In the genomic region with DNA sequence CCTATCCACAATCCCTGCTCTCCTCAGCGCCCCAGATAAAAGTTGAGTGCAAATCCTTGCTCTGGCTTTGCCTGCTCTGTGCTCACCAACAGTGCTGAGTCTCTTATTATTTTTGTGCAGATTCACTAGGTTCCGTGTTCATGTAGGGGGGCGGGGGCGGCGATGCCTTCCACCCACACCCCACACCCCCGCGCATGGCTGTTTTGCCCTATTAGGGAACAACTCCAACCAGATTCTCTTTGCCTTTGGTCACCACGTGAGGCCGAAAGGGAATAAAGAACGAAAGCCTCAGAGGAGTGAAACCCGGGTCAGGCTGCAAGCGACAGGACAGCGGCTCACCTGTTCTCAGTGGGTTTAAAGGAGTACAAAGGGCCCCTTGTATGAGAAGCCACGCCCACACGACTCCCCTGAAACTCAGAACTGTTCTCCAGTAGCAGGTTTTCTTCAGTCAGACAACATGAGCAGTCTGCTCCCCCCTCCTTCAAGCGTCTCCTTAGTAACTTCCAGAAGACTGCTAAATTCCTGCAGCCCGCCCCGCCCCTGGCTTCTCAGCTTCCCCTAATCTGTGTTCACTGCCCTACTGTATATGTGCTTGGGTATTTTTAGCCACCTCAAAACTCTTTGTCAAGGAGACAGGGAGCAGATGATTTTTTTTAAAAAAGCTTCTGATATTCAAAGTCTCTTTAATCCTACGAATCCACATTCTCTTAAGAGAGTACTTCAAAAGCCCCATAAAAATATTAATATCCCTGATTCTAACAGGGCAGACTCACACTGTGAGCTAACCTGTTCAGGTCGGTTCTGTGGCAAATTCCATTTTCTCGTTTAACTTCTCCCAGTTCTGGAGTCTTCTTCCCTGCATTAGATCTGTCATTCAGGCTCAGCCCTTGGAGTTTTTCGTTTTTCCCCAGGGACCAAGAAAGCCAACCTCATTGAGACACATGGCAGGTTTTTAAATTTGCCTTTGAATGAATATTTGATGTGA, we compare ENCODE assay signal across 7 mouse cellular contexts.
A peak's percentile ranks its signal among the peaks of the same experiment; 100 is the strongest.
DNase-seq lines count a peak whose midpoint lies in the region; ATAC-seq lines count a peak whose summit lies in the region.

No protein-coding gene starts in this region.

- ATAC-seq in embryonic facial prominence, embryonic 12.5 days (ENCODE audit: insufficient number of reproducible peaks, insufficient read depth, low FRiP score, low TSS enrichment), result peak; percentile 93
- peak; percentile 65 for ATAC-seq in heart, embryonic 13.5 days (ENCODE audit: extremely low read depth, insufficient number of reproducible peaks, low FRiP score, low TSS enrichment)
- peak; percentile 89 for ATAC-seq in kidney, embryonic 15.5 days (replicated peaks; ENCODE audit: low FRiP score)
- peak; percentile 94 for ATAC-seq in lung, embryonic 15.5 days (ENCODE audit: borderline replicate concordance, extremely low read depth, low FRiP score, low TSS enrichment)

- DNase-seq in adrenal gland, postnatal 25 days, result peak; percentile 36
- DNase-seq in ovary, postnatal 10 days (ENCODE audit: low spot score), result peak; percentile 34
- DNase-seq in yolk sac, embryonic 10.5 days (ENCODE audit: low spot score), result peak; percentile 41

- H3K9me3 ChIP-seq in embryonic facial prominence, embryonic 12.5 days, result no peaks in the 10 kb centered on the region
- H3K9me3 ChIP-seq in heart, embryonic 13.5 days, result peaks cover 8% of the 10 kb centered on the region
- peaks cover 8% of the 10 kb centered on the region for H3K9me3 ChIP-seq in kidney, embryonic 15.5 days (replicated peaks)
- H3K9me3 ChIP-seq in lung, embryonic 15.5 days, result no peaks in the 10 kb centered on the region; the same call in 1 of the 2 replicates

- no peaks in the 10 kb centered on the region for H3K36me3 ChIP-seq in embryonic facial prominence, embryonic 12.5 days
- no peaks in the 10 kb centered on the region for H3K36me3 ChIP-seq in heart, embryonic 13.5 days
- no peaks in the 10 kb centered on the region for H3K36me3 ChIP-seq in kidney, embryonic 15.5 days
- no peaks in the 10 kb centered on the region for H3K36me3 ChIP-seq in lung, embryonic 15.5 days

- peak overlapping the region; percentile 33 for H3K4me3 ChIP-seq in embryonic facial prominence, embryonic 12.5 days
- H3K4me3 ChIP-seq in heart, embryonic 13.5 days, result peak overlapping the region; percentile 52
- H3K4me3 ChIP-seq in kidney, embryonic 15.5 days (replicated peaks), result peak overlapping the region; percentile 29
- peak overlapping the region; percentile 34 for H3K4me3 ChIP-seq in lung, embryonic 15.5 days

- H3K27me3 ChIP-seq in embryonic facial prominence, embryonic 12.5 days, result no peaks in the 10 kb centered on the region
- no peaks in the 10 kb centered on the region for H3K27me3 ChIP-seq in heart, embryonic 13.5 days (replicated peaks)
- no peaks in the 10 kb centered on the region for H3K27me3 ChIP-seq in kidney, embryonic 15.5 days
- H3K27me3 ChIP-seq in lung, embryonic 15.5 days, result no peaks in the 10 kb centered on the region

- peaks cover 19% of the 10 kb centered on the region for H3K4me1 ChIP-seq in embryonic facial prominence, embryonic 12.5 days
- H3K4me1 ChIP-seq in heart, embryonic 13.5 days, result peaks cover 32% of the 10 kb centered on the region
- peaks cover 34% of the 10 kb centered on the region for H3K4me1 ChIP-seq in kidney, embryonic 15.5 days
- H3K4me1 ChIP-seq in lung, embryonic 15.5 days, result peaks cover 19% of the 10 kb centered on the region

- WGBS in embryonic facial prominence, embryonic 12.5 days, result 7% methylated on average over 22 of the region's 22 CpGs
- WGBS in heart, embryonic 13.5 days, result 6% methylated on average over 22 of the region's 22 CpGs
- 10% methylated on average over 22 of the region's 22 CpGs for WGBS in kidney, embryonic 15.5 days
- 8% methylated on average over 22 of the region's 22 CpGs for WGBS in lung, embryonic 15.5 days

- H3K9ac ChIP-seq in embryonic facial prominence, embryonic 12.5 days, result peak overlapping the region; percentile 42
- H3K9ac ChIP-seq in heart, embryonic 13.5 days, result peak overlapping the region; percentile 80
- H3K9ac ChIP-seq in kidney, embryonic 15.5 days, result peak overlapping the region; percentile 39; the same call in 1 of the 2 replicates
- H3K9ac ChIP-seq in lung, embryonic 15.5 days, result peak overlapping the region; percentile 37; the same call in 1 of the 2 replicates

- peak overlapping the region; percentile 91 for H3K27ac ChIP-seq in embryonic facial prominence, embryonic 12.5 days
- H3K27ac ChIP-seq in heart, embryonic 13.5 days (replicated peaks), result peak overlapping the region; percentile 93
- H3K27ac ChIP-seq in kidney, embryonic 15.5 days, result peak overlapping the region; percentile 90
- H3K27ac ChIP-seq in lung, embryonic 15.5 days, result peak overlapping the region; percentile 93

- peak overlapping the region; percentile 49 for H3K4me2 ChIP-seq in embryonic facial prominence, embryonic 12.5 days (replicated peaks)
- H3K4me2 ChIP-seq in heart, embryonic 13.5 days, result peak overlapping the region; percentile 81
- peak overlapping the region; percentile 64 for H3K4me2 ChIP-seq in kidney, embryonic 15.5 days
- peak overlapping the region; percentile 63 for H3K4me2 ChIP-seq in lung, embryonic 15.5 days

Comparison
In these comparisons a context has a peak if more than half of its experiments do, and no peak if none do; other contexts are left out.
1. Peak in every context shown above with its lines: DNase-seq, ATAC-seq, H3K4me3 ChIP-seq and H3K27ac ChIP-seq.